Comparison of ENCODE assay signal across 10 mouse cellular contexts in the genomic region with DNA sequence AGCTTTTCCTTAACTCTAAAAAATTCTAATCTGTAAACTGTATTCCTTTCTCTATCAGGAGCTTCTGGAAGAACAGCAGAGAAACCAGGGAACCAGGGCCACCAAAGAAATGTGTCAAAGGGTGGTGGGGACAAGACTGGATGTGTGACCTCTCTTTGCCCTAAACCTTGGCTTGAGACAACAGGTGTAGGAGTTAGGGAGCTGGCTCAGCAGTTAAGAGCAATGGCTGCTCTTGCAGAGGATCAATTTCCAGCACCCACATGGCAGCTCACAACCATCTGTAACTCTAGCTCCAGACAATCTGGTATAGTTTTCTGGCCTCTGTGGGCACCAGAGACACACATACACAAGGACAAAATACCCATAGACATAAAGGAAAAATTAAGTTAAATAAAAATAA. TPM values are rescaled to one million over a fixed set of nuclear protein-coding genes. Genes with fewer than 3 reads are reported as not detected.
DNase-seq lines count a peak whose midpoint lies in the region; ATAC-seq and TF ChIP-seq lines count a peak whose summit lies in the region.
"Had no signal": no experiment of that assay in that cellular context is flagged by ENCODE, and none has a peak within 500 bp of the region (broad histone marks: within the 10 kb centered on the region; RNA-seq: fewer than 3 reads in every experiment).

No protein-coding gene starts in this region.

- no peak for DNase-seq in forebrain, embryonic 10.5 days (ENCODE audit: extremely low spot score, low spot score)
- DNase-seq in forebrain, embryonic 14.5 days (ENCODE audit: low spot score) = no peak
- no peak for DNase-seq in left cerebral cortex, adult 2 months (ENCODE audit: extremely low spot score in 1 of 2, low spot score in 2 of 2)
- no peak for DNase-seq in left cerebral cortex, adult 18-20 months (ENCODE audit: low spot score in 2 of 2)
- DNase-seq in natural killer cell, adult 2 months (ENCODE audit: low spot score in 2 of 2) = no peak
- no peak for DNase-seq in left cerebral cortex, postnatal 36 days (ENCODE audit: low spot score in 2 of 2)

- H3K4me2 ChIP-seq in forebrain, embryonic 14.5 days (ENCODE audit: low read length) = no peak overlapping the region
- no peak overlapping the region for H3K4me2 ChIP-seq in heart, embryonic 15.5 days
- H3K4me2 ChIP-seq in liver, embryonic 15.5 days = no peak overlapping the region

- intact Hi-C loops in left cerebral cortex, adult 2 months (cut with DNase I) = no loop called here
- intact Hi-C loops in left cerebral cortex, postnatal 36 days (cut with DNase I) = no loop called here

- H3K36me3 ChIP-seq in forebrain, embryonic 10.5 days (replicated peaks) = no peaks in the 10 kb centered on the region
- no peaks in the 10 kb centered on the region for H3K36me3 ChIP-seq in forebrain, embryonic 14.5 days (ENCODE audit: control insufficient read depth, insufficient read depth, low read length)
- no peaks in the 10 kb centered on the region for H3K36me3 ChIP-seq in heart, embryonic 15.5 days
- no peaks in the 10 kb centered on the region for H3K36me3 ChIP-seq in liver, embryonic 15.5 days (replicated peaks)
- H3K36me3 ChIP-seq: G1E had no signal

- TF ChIP-seq CTCF in left cerebral cortex, adult 2 months (IDR thresholded peaks at IDR 0.05) = no peak

- peak overlapping the region; percentile 84; the same call in 1 of the 2 replicates for H3K27ac ChIP-seq in forebrain, embryonic 10.5 days
- no peak overlapping the region for H3K27ac ChIP-seq in forebrain, embryonic 14.5 days (ENCODE audit: low read depth, low read length)
- peak overlapping the region; percentile 32; the same call in 1 of the 2 replicates for H3K27ac ChIP-seq in left cerebral cortex, adult 2 months
- H3K27ac ChIP-seq in heart, embryonic 15.5 days = peak overlapping the region; percentile 93
- H3K27ac ChIP-seq in liver, embryonic 15.5 days (replicated peaks) = 0 out of 2 replicates have a peak overlapping the region, but pooled peaks have one; percentile 7

- H3K9me3 ChIP-seq in forebrain, embryonic 10.5 days = no peaks in the 10 kb centered on the region
- no peaks in the 10 kb centered on the region for H3K9me3 ChIP-seq in forebrain, embryonic 14.5 days (replicated peaks; ENCODE audit: control insufficient read depth, low read length)
- no peaks in the 10 kb centered on the region for H3K9me3 ChIP-seq in heart, embryonic 15.5 days (replicated peaks)
- no peaks in the 10 kb centered on the region for H3K9me3 ChIP-seq in liver, embryonic 15.5 days (replicated peaks)
- H3K9me3 ChIP-seq: G1E had no signal

- H3K27me3 ChIP-seq in forebrain, embryonic 10.5 days (ENCODE audit: poor library complexity, severe bottlenecking) = 0 out of 2 replicates have a peak, but pooled peaks cover 3% of the 10 kb centered on the region
- H3K27me3 ChIP-seq in forebrain, embryonic 14.5 days (replicated peaks; ENCODE audit: control insufficient read depth, insufficient read depth, low read length) = no peaks in the 10 kb centered on the region
- no peaks in the 10 kb centered on the region for H3K27me3 ChIP-seq in heart, embryonic 15.5 days
- H3K27me3 ChIP-seq in liver, embryonic 15.5 days = no peaks in the 10 kb centered on the region

- H3K4me3 ChIP-seq in forebrain, embryonic 10.5 days = no peak overlapping the region
- H3K4me3 ChIP-seq in forebrain, embryonic 14.5 days (ENCODE audit: low read depth, low read length) = no peak overlapping the region
- no peak overlapping the region for H3K4me3 ChIP-seq in left cerebral cortex, adult 2 months
- H3K4me3 ChIP-seq in heart, embryonic 15.5 days = no peak overlapping the region
- H3K4me3 ChIP-seq in liver, embryonic 15.5 days (replicated peaks) = no peak overlapping the region

- H3K4me1 ChIP-seq in forebrain, embryonic 10.5 days = peaks cover 72% of the 10 kb centered on the region
- H3K4me1 ChIP-seq in forebrain, embryonic 14.5 days (ENCODE audit: control insufficient read depth, insufficient read depth, low read length) = peaks cover 47% of the 10 kb centered on the region
- peaks cover 61% of the 10 kb centered on the region for H3K4me1 ChIP-seq in heart, embryonic 15.5 days (replicated peaks)
- peaks cover 66% of the 10 kb centered on the region for H3K4me1 ChIP-seq in liver, embryonic 15.5 days (replicated peaks)

- ATAC-seq in forebrain, embryonic 14.5 days = no peak
- no peak for ATAC-seq in heart, embryonic 15.5 days (replicated peaks; ENCODE audit: insufficient number of reproducible peaks, insufficient read depth, low FRiP score, low read depth)
- ATAC-seq in liver, embryonic 15.5 days (ENCODE audit: insufficient read depth) = no peak
- ATAC-seq: forebrain, embryonic 16.5 days had no signal

- no peak overlapping the region for H3K9ac ChIP-seq in forebrain, embryonic 14.5 days (ENCODE audit: low read length)
- H3K9ac ChIP-seq in heart, embryonic 15.5 days = no peak overlapping the region
- H3K9ac ChIP-seq in liver, embryonic 15.5 days = no peak overlapping the region

RNA-seq across cellular contexts. Expression of a gene that starts 2.8 kb away (rescaled TPM):
- polyA plus RNA-seq in forebrain, embryonic 10.5 days (2016; fragmentation: Nextera tagmentation; extraction: Ambion mirVana) = 1.5 TPM in 2 replicates
- 2.2 and 3.1 TPM in 2 replicates for polyA plus RNA-seq in forebrain, embryonic 14.5 days (2014; fragmentation: Nextera tagmentation; extraction: Ambion mirVana)
- 100 to 1,000 TPM in 1 of 2 experiments, 10 to 100 TPM in 1; 91.9 to 153 TPM for total RNA-seq in left cerebral cortex, adult 2 months (2021)
- 100 to 1,000 TPM in 1 of 2 experiments, 10 to 100 TPM in 1; 87.2 to 122 TPM for total RNA-seq in left cerebral cortex, adult 18-20 months (2021)
- 7.0 and 7.5 TPM in 2 replicates for polyA plus RNA-seq in heart, embryonic 15.5 days (2015; fragmentation: Nextera tagmentation; extraction: Ambion mirVana)
- 0.63 and 0.85 TPM in 2 replicates for polyA plus RNA-seq in liver, embryonic 15.5 days (2015; fragmentation: Nextera tagmentation; extraction: Ambion mirVana)
- 100 to 1,000 TPM; 117 to 141 TPM for total RNA-seq in left cerebral cortex, postnatal 36 days (2021)

RNA-seq across cellular contexts. Expression of a gene that starts 17.4 kb away (rescaled TPM):
- polyA plus RNA-seq in forebrain, embryonic 10.5 days (2016; fragmentation: Nextera tagmentation; extraction: Ambion mirVana) = 22.9 and 24.1 TPM in 2 replicates
- 19.3 and 20.5 TPM in 2 replicates for polyA plus RNA-seq in forebrain, embryonic 14.5 days (2014; fragmentation: Nextera tagmentation; extraction: Ambion mirVana)
- 100 to 1,000 TPM; 178 to 192 TPM for total RNA-seq in left cerebral cortex, adult 2 months (2021)
- 100 to 1,000 TPM; 182 to 185 TPM for total RNA-seq in left cerebral cortex, adult 18-20 months (2021)
- 15.5 and 17.2 TPM in 2 replicates for polyA plus RNA-seq in heart, embryonic 15.5 days (2015; fragmentation: Nextera tagmentation; extraction: Ambion mirVana)
- 5.2 and 5.8 TPM in 2 replicates for polyA plus RNA-seq in liver, embryonic 15.5 days (2015; fragmentation: Nextera tagmentation; extraction: Ambion mirVana)
- 100 to 1,000 TPM; 169 to 193 TPM for total RNA-seq in left cerebral cortex, postnatal 36 days (2021)

RNA-seq across cellular contexts. Expression of a gene that starts 26.8 kb away (rescaled TPM):
- polyA plus RNA-seq in forebrain, embryonic 10.5 days (2016; fragmentation: Nextera tagmentation; extraction: Ambion mirVana) = 45.7 and 49.7 TPM in 2 replicates
- 41.0 and 45.0 TPM in 2 replicates for polyA plus RNA-seq in forebrain, embryonic 14.5 days (2014; fragmentation: Nextera tagmentation; extraction: Ambion mirVana)
- total RNA-seq in left cerebral cortex, adult 2 months (2021) = 10 to 100 TPM; 53.0 to 57.6 TPM
- total RNA-seq in left cerebral cortex, adult 18-20 months (2021) = 10 to 100 TPM; 53.0 to 57.3 TPM
- 21.3 and 27.6 TPM in 2 replicates for polyA plus RNA-seq in heart, embryonic 15.5 days (2015; fragmentation: Nextera tagmentation; extraction: Ambion mirVana)
- polyA plus RNA-seq in liver, embryonic 15.5 days (2015; fragmentation: Nextera tagmentation; extraction: Ambion mirVana) = 14.4 and 16.2 TPM in 2 replicates
- total RNA-seq in left cerebral cortex, postnatal 36 days (2021) = 10 to 100 TPM; 46.7 to 63.5 TPM

RNA-seq across cellular contexts. Expression of a gene that starts 37.5 kb away (rescaled TPM):
- polyA plus RNA-seq in forebrain, embryonic 10.5 days (2016; fragmentation: Nextera tagmentation; extraction: Ambion mirVana) = 9.5 and 10.9 TPM in 2 replicates
- 164 and 199 TPM in 2 replicates for polyA plus RNA-seq in forebrain, embryonic 14.5 days (2014; fragmentation: Nextera tagmentation; extraction: Ambion mirVana)
- 100 to 1,000 TPM; 730 to 768 TPM for total RNA-seq in left cerebral cortex, adult 2 months (2021)
- total RNA-seq in left cerebral cortex, adult 18-20 months (2021) = 100 to 1,000 TPM; 708 to 832 TPM
- 34.8 and 39.5 TPM in 2 replicates for polyA plus RNA-seq in heart, embryonic 15.5 days (2015; fragmentation: Nextera tagmentation; extraction: Ambion mirVana)
- 7.2 and 7.6 TPM in 2 replicates for polyA plus RNA-seq in liver, embryonic 15.5 days (2015; fragmentation: Nextera tagmentation; extraction: Ambion mirVana)
- 100 to 1,000 TPM; 718 to 779 TPM for total RNA-seq in left cerebral cortex, postnatal 36 days (2021)

RNA-seq across cellular contexts. Expression of a gene that starts 48.7 kb away (rescaled TPM):
- 69.7 and 77.3 TPM in 2 replicates for polyA plus RNA-seq in forebrain, embryonic 10.5 days (2016; fragmentation: Nextera tagmentation; extraction: Ambion mirVana)
- 76.0 and 85.9 TPM in 2 replicates for polyA plus RNA-seq in forebrain, embryonic 14.5 days (2014; fragmentation: Nextera tagmentation; extraction: Ambion mirVana)
- total RNA-seq in left cerebral cortex, adult 2 months (2021) = 100 to 1,000 TPM; 126 to 134 TPM
- total RNA-seq in left cerebral cortex, adult 18-20 months (2021) = 100 to 1,000 TPM; 108 to 127 TPM
- polyA plus RNA-seq in heart, embryonic 15.5 days (2015; fragmentation: Nextera tagmentation; extraction: Ambion mirVana) = 33.5 and 43.0 TPM in 2 replicates
- 24.2 and 27.7 TPM in 2 replicates for polyA plus RNA-seq in liver, embryonic 15.5 days (2015; fragmentation: Nextera tagmentation; extraction: Ambion mirVana)
- 100 to 1,000 TPM; 123 to 133 TPM for total RNA-seq in left cerebral cortex, postnatal 36 days (2021)
